Mouse (Mus musculus): ENCODE data around the gene Ptpn1. TPM values are rescaled to one million over a fixed set of nuclear protein-coding genes. Genes with fewer than 3 reads are reported as not detected.
A peak's percentile ranks its signal among the peaks of the same experiment; 100 is the strongest.

Ptpn1 gene
- total RNA-seq, 2 experiments from 2014 or later = 49.4 to 58.7 TPM

- DNase-seq (ENCODE audit: low spot score in 2 of 2) = no peak
These were observed 13.6 kb downstream of the Ptpn1 start for GRCm38 (mm10) chr2:167945451-167945850.

- no peak for DNase-seq (ENCODE audit: low spot score in 2 of 2)
These were observed 15.4 kb downstream of the Ptpn1 start for GRCm38 (mm10) chr2:167947251-167947650.

GRCm38 (mm10) chr2:167948047-167948446, 16.2 kb downstream of the Ptpn1 start:
- DNase-seq (ENCODE audit: low spot score in 2 of 2) = no peak

- no peak for DNase-seq (ENCODE audit: low spot score in 2 of 2)
These were observed 16.7 kb downstream of the Ptpn1 start for GRCm38 (mm10) chr2:167948557-167948956.

- DNase-seq (ENCODE audit: low spot score in 2 of 2) = no peak
These were observed 17.4 kb downstream of the Ptpn1 start for GRCm38 (mm10) chr2:167949250-167949649.

GRCm38 (mm10) chr2:167949808-167950207, 18.0 kb downstream of the Ptpn1 start:
- no peak for DNase-seq (ENCODE audit: low spot score in 2 of 2)

- no peak for DNase-seq (ENCODE audit: low spot score in 2 of 2)
These were observed 18.8 kb downstream of the Ptpn1 start for GRCm38 (mm10) chr2:167950681-167951080.

GRCm38 (mm10) chr2:167951301-167952211, 19.7 kb downstream of the Ptpn1 start:
- no peak for DNase-seq (ENCODE audit: low spot score in 2 of 2)

- DNase-seq (ENCODE audit: low spot score in 2 of 2) = no peak
These were observed 22.0 kb downstream of the Ptpn1 start for GRCm38 (mm10) chr2:167953819-167954218.

GRCm38 (mm10) chr2:167954928-167955327, 23.1 kb downstream of the Ptpn1 start:
- no peak for DNase-seq (ENCODE audit: low spot score in 2 of 2)

- DNase-seq (ENCODE audit: low spot score in 2 of 2) = no peak
These were observed 25.7 kb downstream of the Ptpn1 start for GRCm38 (mm10) chr2:167957539-167957938.

GRCm38 (mm10) chr2:167958082-167958788, 26.4 kb downstream of the Ptpn1 start:
- no peak for DNase-seq (ENCODE audit: low spot score in 2 of 2)

- DNase-seq (ENCODE audit: low spot score in 2 of 2) = peak; percentile 36 to 76
These were observed 27.0 kb downstream of the Ptpn1 start for GRCm38 (mm10) chr2:167958843-167959242.

GRCm38 (mm10) chr2:167959384-167959911, 27.6 kb downstream of the Ptpn1 start:
- no peak for DNase-seq (ENCODE audit: low spot score in 2 of 2)

- no peak for DNase-seq (ENCODE audit: low spot score in 2 of 2)
These were observed 28.1 kb downstream of the Ptpn1 start for GRCm38 (mm10) chr2:167959996-167960395.

- no peak for DNase-seq (ENCODE audit: low spot score in 2 of 2)
These were observed 28.7 kb downstream of the Ptpn1 start for GRCm38 (mm10) chr2:167960584-167960983.

- DNase-seq (ENCODE audit: low spot score in 2 of 2) = no peak
These were observed 30.5 kb downstream of the Ptpn1 start for GRCm38 (mm10) chr2:167962347-167962746.

- no peak for DNase-seq (ENCODE audit: low spot score in 2 of 2)
These were observed 31.3 kb downstream of the Ptpn1 start for GRCm38 (mm10) chr2:167963176-167963575.

GRCm38 (mm10) chr2:167963778-167964300, 32.0 kb downstream of the Ptpn1 start:
- no peak for DNase-seq (ENCODE audit: low spot score in 2 of 2)

- DNase-seq (ENCODE audit: low spot score in 2 of 2) = no peak
These were observed 32.5 kb downstream of the Ptpn1 start for GRCm38 (mm10) chr2:167964320-167964719.

GRCm38 (mm10) chr2:167965911-167966310, 34.1 kb downstream of the Ptpn1 start:
- DNase-seq (ENCODE audit: low spot score in 2 of 2) = no peak

- no peak for DNase-seq (ENCODE audit: low spot score in 2 of 2)
These were observed 36.6 kb downstream of the Ptpn1 start for GRCm38 (mm10) chr2:167968504-167968903.
